Mouse (Mus musculus): ENCODE measurements around the gene Nmral1.

Nmral1 gene

DNA sequence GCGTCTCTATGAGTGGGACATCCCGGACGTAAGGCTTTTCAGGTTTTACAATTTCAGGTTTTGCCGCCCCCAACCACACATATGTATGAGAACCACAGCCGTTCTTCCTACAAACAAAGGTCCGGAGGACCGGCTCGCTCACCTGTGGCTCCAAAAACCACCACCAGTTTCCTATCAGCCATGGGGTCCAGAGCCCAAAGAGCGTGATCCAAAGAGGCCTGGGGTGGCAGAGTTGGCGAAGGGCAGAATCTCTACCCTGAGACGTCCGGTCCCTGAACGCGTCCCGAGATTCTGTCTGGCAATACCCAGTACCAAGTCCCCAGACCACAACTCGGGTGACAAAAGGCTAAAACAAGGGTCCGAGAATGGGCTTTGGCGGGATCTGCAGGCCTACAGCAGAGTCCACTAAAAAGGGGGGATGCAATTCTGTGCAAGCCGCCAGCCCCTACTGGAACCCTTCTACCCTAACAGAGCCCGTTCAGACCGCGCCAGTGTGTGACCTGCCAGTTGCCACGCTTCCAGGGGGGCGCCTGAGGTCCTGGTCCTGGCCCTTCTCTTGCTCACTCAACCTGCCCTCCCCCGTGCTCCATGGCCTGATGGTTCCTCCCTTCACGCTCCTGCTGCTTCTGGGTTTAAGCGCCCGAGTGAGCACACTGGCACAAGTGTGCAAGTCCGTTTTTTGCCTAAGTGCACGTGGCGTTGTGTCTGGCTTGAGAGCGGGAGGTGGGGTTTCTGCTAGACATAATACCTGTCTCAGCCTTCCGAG is at the start of gene Nmral1:
Nmral1 (minus strand) TSS at position 604 of the 766 bp plus-strand sequence.
- peak; percentile 77 to 86 for DNase-seq

DNA sequence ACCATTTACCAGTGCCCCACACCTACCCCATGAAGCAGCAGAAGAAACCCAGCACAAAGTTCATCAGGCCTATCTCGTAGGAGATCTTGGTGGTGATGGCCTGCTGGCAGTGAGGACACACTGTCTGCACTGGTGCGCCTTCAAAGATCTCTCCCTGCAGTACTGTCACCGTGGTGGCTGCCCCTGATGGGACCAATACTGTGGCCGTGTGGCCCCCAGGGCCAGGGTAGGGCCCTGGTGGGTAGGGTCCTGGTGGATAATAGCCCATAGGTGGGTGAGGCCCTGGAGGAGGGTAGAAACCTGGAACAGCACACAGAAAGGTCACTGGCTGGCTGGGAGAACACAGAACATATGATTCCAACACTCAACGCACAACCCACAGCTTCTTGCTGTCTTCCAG is 49.6 kb upstream of the Nmral1 start:
- no peak for DNase-seq

DNA sequence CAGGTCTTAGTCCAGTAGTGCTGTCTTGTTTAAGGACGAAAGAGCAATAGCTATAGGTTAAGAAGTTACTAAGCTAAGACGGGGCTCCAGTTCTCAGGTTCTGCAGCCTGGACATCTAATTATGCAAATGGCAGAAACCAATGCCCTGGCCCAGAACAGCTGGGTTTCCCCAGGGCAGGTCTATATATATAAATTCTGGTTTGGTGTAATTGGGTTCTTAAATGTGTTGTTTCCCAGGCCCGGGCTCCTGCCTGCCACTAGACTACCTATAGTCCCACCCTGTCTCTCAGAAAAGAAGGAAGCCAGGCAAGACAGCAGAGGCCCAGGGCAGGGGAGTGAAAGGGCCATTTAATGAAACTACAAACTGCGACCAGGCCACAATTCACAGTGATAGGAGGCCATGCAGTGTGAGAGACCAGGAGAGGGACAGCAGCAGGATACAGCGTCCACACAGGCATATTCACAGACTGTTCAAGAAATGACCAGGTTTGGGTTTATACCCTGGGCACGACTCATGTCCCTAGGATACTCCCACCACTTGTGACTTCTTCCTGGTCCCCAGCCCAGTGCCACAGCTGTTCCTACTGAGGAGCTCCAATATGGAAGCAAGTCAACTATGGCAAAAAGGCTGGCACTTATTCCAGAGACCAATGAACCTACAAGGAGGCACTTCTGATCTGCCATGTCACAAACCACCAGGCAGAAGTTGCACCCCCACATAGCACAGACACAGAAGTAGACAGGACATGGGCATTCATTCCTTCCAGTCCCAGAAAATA is 48.0 kb upstream of the Nmral1 start:
- no peak for DNase-seq

DNA sequence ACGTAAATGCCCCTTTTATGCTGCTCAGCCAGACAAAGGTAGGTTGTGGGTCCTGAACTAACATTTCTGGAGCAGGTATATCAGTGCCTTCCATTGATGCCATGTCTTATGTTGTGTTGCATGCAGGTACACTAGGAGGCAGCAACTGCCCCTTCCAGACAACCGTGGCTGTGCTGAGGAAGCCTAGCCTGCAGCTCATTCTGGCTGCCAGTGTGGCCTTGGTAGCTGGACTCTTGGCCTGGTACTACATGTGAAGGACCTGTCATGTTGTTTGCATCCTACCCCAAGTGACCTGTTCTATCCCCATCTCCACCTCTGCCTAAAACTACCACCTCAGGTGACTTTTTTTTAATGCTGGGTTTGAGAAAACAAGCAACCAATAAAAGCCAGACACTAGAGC is 46.7 kb upstream of the Nmral1 start:
- no peak for DNase-seq

DNA sequence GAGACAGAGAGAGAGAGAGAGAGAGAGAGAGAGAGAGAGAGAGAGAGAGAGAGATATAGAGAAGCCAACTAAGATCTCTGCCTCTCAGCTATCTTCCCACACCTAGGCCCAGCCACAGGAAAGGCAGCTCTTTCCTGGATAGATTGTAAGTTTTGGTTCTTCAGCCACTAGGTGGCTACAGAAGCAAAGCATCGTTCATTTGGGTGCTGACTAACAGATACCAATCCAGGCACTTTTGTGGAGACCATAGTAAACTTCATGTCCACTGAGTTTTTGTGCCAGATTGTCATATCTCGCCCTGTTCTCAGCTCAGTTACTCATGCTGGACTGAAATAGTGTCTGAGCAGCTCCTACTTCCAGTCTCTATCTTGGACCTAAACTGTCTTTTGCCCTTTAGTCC is 44.1 kb upstream of the Nmral1 start:
- peak in 1 of 2 experiments; percentile 40 for DNase-seq

DNA sequence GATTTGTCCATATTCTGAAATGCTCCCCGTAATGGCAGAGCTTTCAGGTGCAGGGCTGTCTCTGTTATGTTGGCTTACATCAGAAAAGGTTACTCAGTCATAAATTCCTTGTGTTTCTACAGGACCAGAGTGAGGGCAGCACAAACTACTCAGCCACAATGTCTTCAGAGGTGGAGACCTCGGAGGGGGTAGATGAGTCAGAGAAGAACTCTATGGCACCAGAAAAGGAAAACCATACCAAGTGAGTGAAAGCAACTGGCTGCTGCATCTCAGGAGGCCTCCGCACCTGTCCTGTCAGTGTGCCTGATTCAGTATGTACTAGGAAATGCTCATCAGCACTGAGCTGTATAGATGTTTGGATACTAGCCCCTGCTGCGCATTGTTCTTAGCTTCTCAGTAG is 43.3 kb upstream of the Nmral1 start:
- no peak for DNase-seq

DNA sequence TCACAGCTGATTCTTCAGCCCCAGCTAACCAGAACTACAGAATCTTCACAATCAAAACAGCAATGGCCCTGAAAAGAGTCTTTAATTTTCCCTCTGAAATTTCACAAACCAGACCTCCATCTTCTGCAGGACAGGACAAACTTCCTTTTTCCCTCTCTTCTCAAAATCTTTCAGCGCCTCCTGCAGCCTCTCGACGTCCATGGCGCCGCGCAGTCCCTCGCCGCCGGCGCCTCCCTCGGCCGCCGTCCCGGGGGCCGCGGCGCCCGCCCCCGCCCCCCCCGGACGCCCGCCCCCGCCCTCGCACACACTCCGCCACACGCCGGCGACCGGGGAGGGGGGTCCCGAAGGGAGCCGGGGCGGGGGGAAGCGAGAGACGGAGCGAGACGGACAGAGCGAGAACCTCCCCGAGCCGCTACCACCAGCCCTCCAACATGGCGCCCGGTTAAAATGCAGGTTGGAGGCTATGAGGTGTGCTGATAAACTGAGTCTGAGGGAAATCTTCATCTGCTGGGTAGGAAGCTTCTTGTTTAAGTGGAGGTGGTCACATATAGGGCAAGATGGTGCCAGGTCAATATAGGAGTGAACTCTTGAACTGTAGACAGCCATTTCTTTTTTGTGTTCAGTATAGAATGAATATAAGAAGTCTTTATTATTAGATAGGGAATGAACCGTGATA is 37.6 kb upstream of the Nmral1 start:
- DNase-seq, result peak in 1 of 2 experiments; percentile 35

DNA sequence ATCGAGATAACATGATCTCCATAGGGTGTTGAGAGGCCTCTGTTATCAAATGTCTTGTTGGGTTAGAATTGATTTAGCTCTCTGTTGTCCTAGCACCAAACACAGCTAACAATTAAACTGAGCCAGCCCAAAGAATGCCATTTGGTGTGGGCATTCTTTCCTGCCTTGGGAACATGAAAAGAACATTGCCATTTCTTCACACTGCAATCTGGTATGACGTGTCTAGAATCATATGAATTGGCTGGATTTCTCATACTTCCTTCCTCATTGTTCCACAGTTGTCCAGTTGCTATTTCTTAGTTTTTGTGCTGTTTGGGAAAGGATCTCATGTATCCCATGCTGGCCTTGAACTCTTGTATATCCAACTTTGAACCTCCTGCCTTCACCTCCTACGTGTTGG is 34.9 kb upstream of the Nmral1 start:
- DNase-seq, result no peak

DNA sequence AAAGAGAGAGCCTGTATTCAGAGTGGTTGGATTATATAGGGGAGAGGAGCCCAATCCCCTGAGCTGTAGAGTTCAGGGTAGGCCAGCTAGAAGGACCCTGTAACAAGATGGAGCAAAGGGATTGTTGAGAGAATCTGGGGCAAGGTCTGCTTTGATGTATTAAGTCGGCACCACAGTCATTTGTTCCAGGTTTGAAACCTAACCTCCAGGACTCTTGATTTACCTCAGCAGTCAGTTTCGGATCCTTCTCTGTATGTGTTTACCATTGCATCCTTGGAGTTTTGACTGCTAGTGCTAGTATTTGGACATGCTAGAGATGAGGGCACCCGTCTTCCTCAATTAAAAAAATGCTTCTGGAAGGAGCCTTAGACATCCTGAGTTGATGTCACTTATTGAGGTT is 33.0 kb upstream of the Nmral1 start:
- no peak for DNase-seq

DNA sequence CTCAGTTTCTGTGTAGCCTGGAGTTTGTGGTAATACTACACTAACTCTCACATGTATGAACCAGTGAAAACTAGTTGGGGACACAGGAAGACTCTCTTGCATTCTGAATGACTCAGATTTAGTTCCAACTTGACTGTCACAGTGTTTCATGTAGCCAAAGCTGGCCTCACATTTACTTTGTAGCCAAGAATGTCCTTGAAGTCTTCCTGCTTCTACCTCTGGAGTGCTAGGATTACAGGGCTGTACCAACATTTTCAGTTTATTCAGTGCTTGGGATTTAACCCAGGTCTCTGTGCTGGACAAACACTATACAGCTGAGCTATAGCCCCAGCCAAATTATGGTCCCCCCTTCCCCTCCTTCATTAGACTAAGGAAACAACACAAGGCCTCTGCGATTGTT is 23.0 kb upstream of the Nmral1 start:
- no peak for DNase-seq

DNA sequence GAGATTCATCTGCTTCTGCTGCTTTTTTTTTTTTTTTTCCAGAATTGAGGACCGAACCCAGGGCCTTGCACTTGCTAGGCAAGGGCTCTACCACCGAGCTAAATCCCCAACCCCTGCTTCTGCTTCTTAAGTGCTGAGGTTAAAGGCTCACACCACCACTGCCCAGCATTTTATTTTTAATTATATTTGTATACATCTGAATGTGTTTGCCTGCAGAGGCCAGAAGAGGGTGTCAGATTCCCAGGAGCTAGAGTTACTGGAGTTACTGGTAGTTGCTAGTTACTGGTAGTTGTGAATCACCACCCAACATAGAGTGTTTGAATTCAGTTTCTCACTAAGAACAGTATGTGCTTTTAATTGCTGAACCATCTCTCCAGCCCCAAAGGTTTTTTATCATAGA is 20.8 kb upstream of the Nmral1 start:
- DNase-seq, result no peak

DNA sequence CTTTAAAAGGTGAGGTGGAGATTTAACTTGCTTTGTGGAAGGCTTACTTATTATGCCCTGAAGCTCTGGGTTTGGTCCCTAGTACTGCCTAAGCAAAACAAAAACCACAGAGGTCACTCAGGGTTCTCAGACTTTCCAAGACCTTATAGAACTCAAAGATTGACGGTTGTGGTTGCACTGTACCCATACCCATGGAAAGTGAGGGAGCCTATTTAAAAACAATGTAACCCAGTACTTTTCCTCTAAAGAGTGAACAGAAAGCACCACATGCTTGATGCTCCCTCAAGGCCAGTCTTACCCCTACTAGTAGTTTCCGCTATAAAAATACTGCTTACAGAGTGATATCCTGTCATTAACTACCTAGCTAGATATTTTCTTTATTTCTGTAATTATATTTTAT is 17.1 kb upstream of the Nmral1 start:
- DNase-seq, result no peak

DNA sequence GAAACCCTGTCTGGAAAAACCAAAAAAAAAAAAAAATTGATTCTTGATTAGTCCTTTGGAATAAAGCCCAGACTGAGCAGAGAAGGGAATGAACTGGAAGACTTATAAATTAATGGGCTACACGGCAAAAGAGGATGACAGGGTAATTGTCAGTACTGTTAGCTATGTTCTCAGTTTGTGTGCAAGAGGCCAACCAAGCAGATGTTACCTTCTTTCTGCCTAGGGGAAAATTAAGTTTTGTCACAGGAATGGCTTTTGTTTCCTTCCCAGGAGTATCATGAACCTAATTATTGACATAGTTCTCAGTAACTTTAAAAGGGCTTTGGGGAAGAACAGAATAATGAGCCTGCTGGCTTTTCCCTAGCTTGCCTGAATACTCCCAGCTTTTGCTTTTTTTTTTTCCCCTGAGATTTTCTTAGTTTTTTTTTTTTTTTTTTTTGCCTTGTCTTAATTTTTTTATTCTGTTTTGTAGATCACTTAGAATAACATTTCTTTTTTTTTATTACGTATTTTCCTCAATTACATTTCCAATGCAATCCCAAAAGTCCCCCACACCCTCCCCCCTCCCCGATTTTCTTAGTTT is 11.7 kb upstream of the Nmral1 start:
- DNase-seq, result no peak

DNA sequence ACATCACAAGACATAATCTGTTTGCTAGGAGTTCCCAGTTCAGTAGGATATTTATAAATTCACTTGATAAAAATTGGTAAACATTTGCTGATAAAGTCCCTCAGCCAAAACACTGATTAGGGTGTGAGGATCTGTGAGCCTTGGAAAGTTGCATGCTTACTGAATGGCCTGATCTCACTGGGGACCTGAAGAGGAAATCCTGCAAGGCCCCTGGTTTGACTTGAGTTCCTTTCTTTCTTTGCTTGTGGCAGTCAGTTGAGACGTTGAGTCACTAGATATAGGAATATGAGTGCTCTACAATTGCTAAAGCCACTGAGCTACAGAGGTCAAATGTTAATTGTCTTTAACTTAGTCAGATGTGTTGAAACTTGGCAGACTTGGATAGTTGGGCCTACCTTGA is 8.8 kb upstream of the Nmral1 start:
- no peak for DNase-seq

DNA sequence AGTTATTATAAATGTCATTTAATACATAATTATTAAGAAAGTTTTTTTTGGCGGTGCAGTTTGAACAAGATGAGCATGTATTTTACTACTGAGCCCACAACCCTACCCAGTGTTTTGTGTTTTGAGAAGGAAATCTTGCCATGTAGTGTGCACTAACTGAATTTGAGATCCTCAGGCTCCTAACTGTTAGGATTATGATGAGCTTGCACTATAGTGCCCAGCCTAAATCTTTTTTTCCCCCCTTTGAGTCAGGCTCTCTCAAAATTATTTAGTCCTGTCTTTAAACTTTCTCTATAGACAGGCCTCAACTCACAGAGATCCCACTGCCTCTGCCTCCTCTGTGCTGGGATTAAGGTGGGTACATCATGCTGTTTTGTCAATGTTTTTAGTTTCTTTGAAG is 8.4 kb upstream of the Nmral1 start:
- DNase-seq, result no peak

DNA sequence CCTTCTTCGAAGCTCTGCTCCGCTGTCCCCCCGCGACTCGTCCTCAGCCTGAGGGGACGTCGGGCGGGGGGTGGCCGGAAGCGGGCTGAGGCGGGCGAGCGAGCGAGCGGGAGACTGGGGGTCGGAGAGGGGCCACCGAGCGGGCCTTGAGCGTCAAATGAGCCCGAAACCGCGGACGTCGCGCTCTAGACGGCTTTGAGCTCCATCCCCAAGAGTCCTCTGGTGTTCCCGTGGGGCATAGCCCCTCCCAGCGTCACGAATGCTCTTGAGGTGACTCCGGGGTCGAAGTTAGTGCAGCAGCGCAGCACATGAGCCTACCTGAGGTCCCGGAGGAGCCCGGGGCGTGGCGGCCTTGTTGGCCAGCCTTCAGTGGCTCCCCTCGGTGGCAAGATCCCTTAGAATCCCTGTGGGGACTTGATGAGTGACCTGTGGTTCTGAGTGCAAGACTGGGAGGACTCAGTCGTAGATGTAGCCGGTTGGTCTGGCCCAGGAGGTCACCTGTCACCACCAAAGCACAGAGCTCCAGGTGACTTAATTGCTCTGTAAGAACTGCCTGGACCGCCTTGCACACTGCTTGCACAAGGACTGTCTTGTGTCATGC is 7.5 kb upstream of the Nmral1 start:
- DNase-seq, result no peak

DNA sequence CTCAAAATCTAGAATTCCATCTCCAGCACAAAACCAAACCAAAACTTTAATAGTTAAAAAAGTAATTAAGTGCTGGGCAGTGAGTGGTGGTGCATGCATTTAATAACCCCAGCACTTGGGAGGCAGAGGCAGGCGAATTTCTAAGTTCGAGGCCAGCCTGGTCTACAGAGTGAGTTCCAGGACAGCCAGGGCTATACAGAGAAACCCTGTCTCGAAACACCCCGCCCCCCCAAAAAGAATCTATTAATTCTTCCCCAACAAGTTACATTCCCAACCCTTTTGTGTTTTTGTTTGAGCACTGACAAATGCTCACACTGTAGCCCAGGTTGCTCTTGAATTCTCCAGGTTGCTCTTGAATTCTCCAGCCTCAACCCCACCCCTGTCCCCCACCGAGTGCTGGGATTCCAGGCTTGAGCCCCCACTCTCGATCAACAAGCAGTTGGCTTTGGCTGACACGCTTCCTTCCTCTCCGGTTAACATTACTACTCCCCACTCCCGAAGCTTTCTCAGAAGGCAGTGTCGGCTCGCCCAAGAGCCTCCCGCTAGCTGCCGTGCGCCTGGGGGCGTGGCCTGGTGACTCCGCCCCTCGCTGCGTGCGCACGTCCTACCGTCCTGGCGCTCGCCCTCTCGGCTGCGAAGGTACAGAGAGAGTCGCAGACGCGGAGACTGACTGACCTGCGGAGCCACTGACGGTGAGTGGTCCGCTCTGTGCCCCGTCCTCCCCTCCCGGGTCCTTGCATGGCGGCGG is 6.8 kb upstream of the Nmral1 start, which contains the start of gene Hmox2:
Hmox2 (plus strand) TSS at position 582 of the 748 bp plus-strand sequence.
- DNase-seq, result peak; percentile 96 to 97

DNA sequence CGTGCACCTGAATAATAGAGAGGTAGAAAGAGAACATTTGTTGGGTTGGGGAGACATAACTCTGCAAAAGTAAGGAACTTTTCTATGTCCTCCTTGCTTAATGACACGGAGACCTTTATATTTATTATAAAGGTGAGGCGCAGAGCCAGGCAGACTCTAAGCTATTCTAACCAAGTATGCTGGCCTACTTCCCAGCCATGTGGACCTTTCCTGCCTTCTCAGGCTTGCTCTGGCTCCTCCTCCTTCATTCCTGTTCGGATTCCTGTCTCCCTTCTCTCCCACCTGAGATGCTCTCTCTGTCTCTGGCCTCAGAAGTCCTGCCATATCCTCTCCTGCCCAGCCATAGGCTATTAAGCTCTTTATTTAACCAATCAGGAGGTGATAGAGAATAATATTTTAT is 6.1 kb upstream of the Nmral1 start:
- DNase-seq, result no peak

DNA sequence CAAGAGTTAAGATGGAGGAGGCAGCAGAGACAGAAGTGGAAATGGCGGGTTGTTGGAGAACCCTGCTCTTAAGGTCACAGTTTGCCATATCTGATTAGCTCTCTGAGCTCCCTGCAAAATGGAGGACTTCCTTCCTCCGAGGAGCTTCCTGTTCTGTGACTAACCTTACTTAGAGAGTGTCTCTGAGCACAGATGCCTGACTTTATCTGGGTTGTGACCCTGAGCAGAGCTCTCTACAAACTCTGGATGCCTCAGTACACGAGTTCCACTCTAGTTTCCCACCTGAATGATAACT is 3.7 kb upstream of the Nmral1 start:
- DNase-seq, result no peak

DNA sequence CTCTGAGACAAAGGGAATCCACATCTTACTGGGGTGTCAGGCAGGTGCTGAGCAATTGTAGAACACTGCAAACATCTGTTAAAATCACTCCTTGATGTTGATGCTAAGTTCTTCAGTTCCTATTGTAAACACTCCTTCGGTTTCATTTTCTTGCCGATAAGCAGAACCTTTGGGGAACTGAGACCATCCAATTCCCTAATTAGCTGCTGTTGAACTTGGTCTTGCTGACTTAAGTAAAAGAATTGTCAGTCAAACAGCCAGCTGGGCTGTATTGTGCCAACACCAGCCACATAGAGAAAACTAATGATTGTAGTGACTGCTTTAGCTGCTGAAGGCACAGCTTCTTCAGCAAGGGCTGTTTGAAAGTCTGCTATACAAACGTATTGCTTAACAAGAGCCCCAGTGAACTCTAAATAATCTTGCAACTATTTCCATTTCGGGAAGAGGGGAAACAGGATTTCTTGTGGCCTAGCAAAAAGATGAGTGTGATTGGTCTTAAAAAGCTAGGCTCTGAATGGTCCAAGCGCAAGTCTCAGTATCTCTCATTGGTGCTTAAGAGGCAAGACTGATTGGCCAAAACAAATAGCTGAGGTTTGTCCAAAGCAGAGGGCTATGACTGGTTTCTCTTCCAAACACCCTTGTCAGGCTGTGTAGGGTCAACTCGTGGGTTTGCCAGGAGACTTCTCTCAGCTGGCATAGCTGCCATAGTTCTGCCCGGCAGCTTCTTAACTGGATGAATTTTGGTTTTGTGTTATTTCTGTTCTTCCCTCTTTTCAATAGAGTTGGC is 3.2 kb upstream of the Nmral1 start:
- no peak for DNase-seq

DNA sequence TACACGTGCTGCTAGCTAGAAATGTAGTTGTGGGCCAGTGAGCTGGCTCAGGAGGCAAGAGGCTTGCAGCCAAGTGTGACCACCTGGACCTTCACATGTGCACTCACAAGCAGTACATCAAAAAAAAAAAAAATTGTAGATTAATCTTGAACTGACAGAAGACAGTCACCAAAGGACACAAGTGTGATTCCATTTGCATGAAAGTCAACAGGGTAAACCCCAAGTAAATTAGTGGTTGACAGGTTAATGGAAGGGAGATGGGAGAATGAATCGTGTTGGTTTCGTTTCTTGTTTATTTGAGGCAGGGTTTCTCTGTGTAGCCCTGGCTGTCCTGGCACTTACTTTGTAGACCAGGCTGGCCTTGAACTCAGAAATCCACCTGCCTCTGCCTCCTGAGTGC is 1.3 kb downstream of the Nmral1 start:
- no peak for DNase-seq
